Mouse (Mus musculus): ENCODE measurements around the gene 1700125H20Rik.

1700125H20Rik gene

GRCm38 (mm10) chr11:85183284-85183779, 13.1 kb downstream of the 1700125H20Rik start:
- 0 out of 2 replicates have a peak, but pooled peaks have one; percentile 26 for ATAC-seq (ENCODE audit: insufficient number of reproducible peaks, low FRiP score, low TSS enrichment)

GRCm38 (mm10) chr11:85184082-85184481, 13.9 kb downstream of the 1700125H20Rik start:
- ATAC-seq (ENCODE audit: insufficient number of reproducible peaks, low FRiP score, low TSS enrichment): no peak

GRCm38 (mm10) chr11:85184839-85185238, 14.6 kb downstream of the 1700125H20Rik start:
- no peak for ATAC-seq (ENCODE audit: insufficient number of reproducible peaks, low FRiP score, low TSS enrichment)

- ATAC-seq (ENCODE audit: insufficient number of reproducible peaks, low FRiP score, low TSS enrichment): no peak
These were observed 18.9 kb downstream of the 1700125H20Rik start for GRCm38 (mm10) chr11:85189110-85189509.

GRCm38 (mm10) chr11:85190741-85191140, 20.5 kb downstream of the 1700125H20Rik start:
- ATAC-seq (ENCODE audit: insufficient number of reproducible peaks, low FRiP score, low TSS enrichment): no peak

GRCm38 (mm10) chr11:85194206-85194605, 24.0 kb downstream of the 1700125H20Rik start:
- no peak for ATAC-seq (ENCODE audit: insufficient number of reproducible peaks, low FRiP score, low TSS enrichment)

GRCm38 (mm10) chr11:85196046-85196445, 25.8 kb downstream of the 1700125H20Rik start:
- no peak for ATAC-seq (ENCODE audit: insufficient number of reproducible peaks, low FRiP score, low TSS enrichment)

- no peak for ATAC-seq (ENCODE audit: insufficient number of reproducible peaks, low FRiP score, low TSS enrichment)
These were observed 28.7 kb downstream of the 1700125H20Rik start for GRCm38 (mm10) chr11:85198906-85199305.

GRCm38 (mm10) chr11:85206231-85206630, 36.0 kb downstream of the 1700125H20Rik start:
- no peak for ATAC-seq (ENCODE audit: insufficient number of reproducible peaks, low FRiP score, low TSS enrichment)

GRCm38 (mm10) chr11:85211151-85211550, 40.9 kb downstream of the 1700125H20Rik start:
- no peak for ATAC-seq (ENCODE audit: insufficient number of reproducible peaks, low FRiP score, low TSS enrichment)

GRCm38 (mm10) chr11:85213215-85213614, 43.0 kb downstream of the 1700125H20Rik start:
- no peak for ATAC-seq (ENCODE audit: insufficient number of reproducible peaks, low FRiP score, low TSS enrichment)

- no peak for ATAC-seq (ENCODE audit: insufficient number of reproducible peaks, low FRiP score, low TSS enrichment)
These were observed 44.5 kb downstream of the 1700125H20Rik start for GRCm38 (mm10) chr11:85214679-85215078.

- no peak for ATAC-seq (ENCODE audit: insufficient number of reproducible peaks, low FRiP score, low TSS enrichment)
These were observed 48.8 kb downstream of the 1700125H20Rik start for GRCm38 (mm10) chr11:85219014-85219413.

GRCm38 (mm10) chr11:85222561-85222960, 52.4 kb downstream of the 1700125H20Rik start:
- ATAC-seq (ENCODE audit: insufficient number of reproducible peaks, low FRiP score, low TSS enrichment): no peak

GRCm38 (mm10) chr11:85223248-85223647, 53.0 kb downstream of the 1700125H20Rik start:
- ATAC-seq (ENCODE audit: insufficient number of reproducible peaks, low FRiP score, low TSS enrichment): no peak
